Mouse (Mus musculus) mouse trophoblast stem cell (cell line): ENCODE results near the gene Ube2l3.
"Not testable (repeated sequence)": the region's sequence is repeated elsewhere in the genome, so short reads cannot be mapped to it uniquely, and the experiment has no call there.

Experiments
- in situ Hi-C, 2 experiments: fragments of 300-500 bp; cut with MseI, MboI; formaldehyde crosslinking; loops; 2 replicates in 1 of 2; 3 replicates in 1 of 2; pipeline ENCODE4 v1.15.1; 2025

Ube2l3 gene

GRCm38 (mm10) chr16:17202549-17202948, at the start of gene Ube2l3:
Ube2l3 (minus strand) TSS chr16:17202649.
- in situ Hi-C loops = no loop called here

GRCm38 (mm10) chr16:17251539-17251938, 49.1 kb upstream of the Ube2l3 start:
- in situ Hi-C loops = no loop called here

- in situ Hi-C loops = no loop called here
Observed at GRCm38 (mm10) chr16:17249135-17249534, 46.7 kb upstream of the Ube2l3 start.

GRCm38 (mm10) chr16:17247727-17248126, 45.3 kb upstream of the Ube2l3 start:
- in situ Hi-C loops = no loop called here

GRCm38 (mm10) chr16:17244996-17245395, 42.5 kb upstream of the Ube2l3 start:
- in situ Hi-C loops = no loop called here

DNA sequence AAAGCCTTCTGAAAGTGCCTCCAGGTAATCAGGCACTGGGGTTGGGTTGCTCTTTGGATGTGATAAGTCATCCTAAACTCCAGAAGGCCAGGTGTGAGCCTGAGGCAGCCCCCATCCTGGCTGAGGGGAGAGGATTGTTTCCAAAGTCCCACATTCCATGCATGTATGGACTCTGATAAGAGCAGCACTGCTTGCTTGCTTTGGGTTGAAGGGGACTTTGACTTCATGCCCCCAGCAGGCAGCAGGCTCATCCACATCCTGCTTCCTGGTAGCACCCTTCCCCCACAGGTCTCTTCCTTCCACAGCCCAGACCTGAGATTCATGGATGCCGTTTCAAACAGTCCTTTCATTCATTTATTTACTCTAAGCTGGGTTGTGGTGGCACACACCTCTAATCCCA, 41.3 kb upstream of the Ube2l3 start:
- in situ Hi-C loops = no loop called here

DNA sequence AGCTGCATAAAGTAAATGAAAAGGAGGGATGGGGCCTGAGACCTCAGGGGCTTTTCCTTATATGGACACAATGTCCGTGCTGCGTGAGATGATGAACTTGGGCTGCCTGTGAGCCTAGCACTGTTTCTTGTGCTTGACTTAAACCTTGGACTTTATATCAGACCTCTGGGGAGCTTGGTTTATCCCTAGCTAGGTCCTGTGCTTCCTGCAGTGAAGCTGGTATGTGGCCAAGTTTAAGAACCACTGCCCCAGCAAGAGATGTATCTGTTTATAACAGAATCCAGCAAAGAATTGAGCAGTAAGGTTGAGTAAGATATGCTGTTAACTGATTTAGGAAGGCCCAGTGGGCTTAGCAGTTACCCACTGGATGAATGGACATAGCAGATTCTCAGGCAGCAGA, 37.0 kb upstream of the Ube2l3 start:
- in situ Hi-C loops = no loop called here

- in situ Hi-C loops = no loop called here
Observed at GRCm38 (mm10) chr16:17237634-17238033, 35.2 kb upstream of the Ube2l3 start.

DNA sequence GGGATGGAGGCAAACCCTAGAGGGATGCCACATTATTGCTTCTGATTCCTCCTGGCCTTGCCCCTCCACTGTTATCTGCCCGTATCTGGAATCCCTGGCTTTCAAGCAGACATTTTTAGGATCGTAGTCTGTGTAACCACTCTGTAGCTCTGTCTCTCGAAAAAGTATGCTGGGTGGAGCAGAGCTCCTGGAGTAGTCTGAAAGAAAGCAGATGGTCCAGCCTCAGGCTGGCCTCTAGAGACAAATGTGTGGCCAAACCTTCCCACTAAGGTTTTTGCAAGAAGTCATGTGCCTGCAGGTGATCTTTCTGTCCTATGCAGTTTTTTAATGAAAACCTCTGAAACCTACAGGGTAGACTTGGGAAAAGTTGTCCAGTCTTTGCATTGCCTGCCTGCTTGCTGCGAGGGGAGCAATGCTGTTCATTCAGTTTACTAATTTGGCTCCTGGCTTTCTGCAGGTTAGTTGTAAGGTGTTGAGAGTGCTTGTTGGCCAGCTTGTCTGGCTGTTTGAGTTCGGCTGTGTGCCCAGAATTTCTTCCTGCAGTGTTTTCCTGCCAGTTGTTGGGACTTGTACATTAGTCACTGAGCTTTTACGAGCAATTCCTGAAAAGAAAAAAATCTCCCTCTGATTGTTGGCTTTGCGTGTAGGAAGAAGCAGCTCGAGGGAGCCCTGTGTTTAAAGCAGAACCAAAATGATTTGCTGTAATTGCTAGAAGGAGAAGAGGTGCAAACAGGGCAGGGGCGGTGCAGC, 32.6 kb upstream of the Ube2l3 start:
- in situ Hi-C loops = no loop called here

GRCm38 (mm10) chr16:17234499-17234895, 32.0 kb upstream of the Ube2l3 start:
- in situ Hi-C loops = no loop called here

GRCm38 (mm10) chr16:17233702-17234498, 31.5 kb upstream of the Ube2l3 start:
- in situ Hi-C loops = no loop called here

- in situ Hi-C loops = no loop called here
Observed at GRCm38 (mm10) chr16:17232794-17233701, 30.6 kb upstream of the Ube2l3 start, which contains the start of gene Hic2. Hic2 (plus strand) TSS chr16:17233572.

- in situ Hi-C loops = not testable (repeated sequence)
Observed at GRCm38 (mm10) chr16:17231523-17231922, 29.1 kb upstream of the Ube2l3 start.

DNA sequence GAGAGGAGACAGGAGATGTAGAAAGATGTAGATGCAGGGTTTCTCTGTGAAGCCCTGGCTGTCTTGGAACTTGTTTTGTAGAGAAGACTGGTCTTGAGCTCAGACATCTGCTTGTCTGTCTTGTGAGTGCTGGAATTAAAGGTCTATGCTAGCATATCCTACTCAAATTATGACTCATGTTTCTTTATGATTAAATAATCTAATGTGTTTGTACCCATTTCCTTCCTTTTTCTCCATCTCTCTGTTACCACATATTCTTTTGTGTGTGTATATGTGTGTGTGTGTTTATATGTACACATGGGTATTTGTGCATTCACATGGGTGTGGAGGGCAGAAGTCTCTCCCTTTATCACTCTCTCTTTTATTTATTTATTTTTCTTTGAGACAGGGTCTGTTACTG, 24.0 kb upstream of the Ube2l3 start:
- in situ Hi-C loops = no loop called here

DNA sequence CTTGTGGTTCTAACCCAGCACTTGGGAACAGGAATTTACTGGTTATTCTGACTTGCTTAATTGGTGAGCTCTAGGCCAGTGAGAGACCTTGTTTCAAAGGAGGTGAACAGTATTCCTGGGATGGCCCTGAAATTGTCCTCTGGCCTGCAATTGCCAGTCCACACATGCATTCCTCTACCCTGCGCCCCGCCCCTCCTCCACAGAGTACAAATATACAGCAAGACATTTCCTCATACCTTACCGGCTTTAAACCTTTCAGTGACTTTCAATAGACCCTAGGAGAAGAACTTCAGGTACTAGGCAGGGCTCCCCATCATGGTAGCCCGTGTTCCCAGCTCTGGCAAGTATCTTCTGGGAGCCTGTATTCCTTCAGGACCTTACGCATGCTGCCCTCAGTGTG, 23.1 kb upstream of the Ube2l3 start:
- in situ Hi-C loops = no loop called here

- in situ Hi-C loops = no loop called here
Observed at GRCm38 (mm10) chr16:17222197-17222596, 19.7 kb upstream of the Ube2l3 start.

DNA sequence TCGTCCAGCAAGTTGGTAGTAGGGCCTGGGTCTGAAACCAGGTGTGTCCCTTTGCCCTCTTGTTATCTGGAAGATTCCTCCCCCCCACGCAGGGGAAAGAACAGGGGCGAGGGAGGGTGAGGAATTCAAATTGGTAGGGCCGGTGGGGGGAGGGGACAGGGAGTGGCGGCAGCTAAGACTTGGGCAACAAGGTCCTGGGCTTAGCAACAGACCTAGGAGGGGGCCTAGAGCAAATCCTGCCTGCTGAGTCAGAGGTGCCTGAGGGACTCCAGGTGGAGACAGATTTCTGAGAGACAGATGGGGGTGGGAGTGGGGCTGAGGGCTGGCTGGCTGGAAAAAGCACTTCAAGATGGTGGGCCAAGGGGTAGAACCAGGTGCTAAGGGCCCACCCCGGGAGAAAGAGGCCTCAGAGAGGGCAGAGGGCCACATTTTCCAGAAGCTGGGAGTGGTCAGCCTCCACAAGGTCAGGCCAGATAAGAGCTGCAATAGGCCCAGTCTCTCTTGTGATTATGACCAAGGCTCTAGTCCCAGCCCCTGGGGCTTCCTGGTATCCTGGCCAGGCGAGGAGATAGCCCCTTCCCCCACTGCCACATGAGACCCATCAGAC, 17.8 kb upstream of the Ube2l3 start:
- in situ Hi-C loops = no loop called here

DNA sequence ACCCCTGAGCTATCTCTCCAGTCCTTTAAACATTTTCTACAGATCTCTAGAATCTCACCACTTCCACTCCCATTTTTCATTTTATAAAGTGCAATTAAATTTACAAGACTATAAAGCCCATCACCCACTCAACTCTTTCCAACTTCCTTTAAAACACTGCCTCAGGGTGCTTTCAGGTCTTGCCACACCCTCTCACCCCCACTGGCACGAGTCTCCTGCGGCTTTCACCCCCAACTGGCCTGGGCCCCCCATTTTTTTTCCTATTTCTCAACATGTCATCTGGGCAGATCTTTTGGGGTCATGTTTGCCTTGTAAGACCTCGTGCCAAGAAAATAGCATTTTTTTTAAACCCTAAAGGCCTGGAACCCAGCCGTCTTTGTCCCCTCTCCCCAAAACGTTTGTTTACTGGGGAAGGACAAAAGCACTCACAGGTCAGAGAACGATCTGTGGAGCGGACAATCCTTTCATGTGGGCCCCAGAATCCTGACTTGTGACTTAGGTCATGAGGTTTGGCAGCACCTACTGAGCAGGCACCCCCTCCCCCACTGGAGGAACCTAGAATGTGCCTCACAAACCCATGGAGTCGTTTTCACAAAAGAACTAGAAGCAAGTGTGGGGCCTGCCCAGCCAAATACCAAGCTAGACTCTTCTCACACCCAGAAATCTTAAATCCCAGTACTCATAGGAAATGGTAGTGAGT, 14.6 kb upstream of the Ube2l3 start:
- in situ Hi-C loops = no loop called here

GRCm38 (mm10) chr16:17209981-17210838, 7.8 kb upstream of the Ube2l3 start:
- in situ Hi-C loops = loop anchor here (5.0 kb wide), 2 partner anchors 57 to 62 kb away; no protein-coding TSS in a partner anchor
